Mouse (Mus musculus) embryonic facial prominence, embryonic 11.5 days (tissue): ENCODE measurements around the gene Rsph6a. TPM values are rescaled to one million over a fixed set of nuclear protein-coding genes. Genes with fewer than 3 reads are reported as not detected.

Experiments
- ATAC-seq: fragments of 200-750 bp; cut with Nextera tagmentation; replicated peaks from 2 replicates; pipeline ENCODE4 v1.8.0; 2017; ENCODE audit warnings: low read depth; ENCODE audit not compliant: insufficient number of reproducible peaks, low FRiP score, low TSS enrichment
- DNase-seq: peaks from one replicate; pipeline ENCODE4 v3.0.0-alpha.2; 2015; ENCODE audit warnings: low spot score
- H3K27ac ChIP-seq: fragments of 300-500 bp; sonication (generic); replicated peaks from 2 replicates; pipeline ENCODE4 v1.5.1; 2014; ENCODE audit warnings: mild to moderate bottlenecking, low read depth, low read length, control low read depth
- H3K27me3 ChIP-seq: fragments of 300-500 bp; sonication (generic); 2 replicates; pipeline ENCODE4 v1.6.1; 2014; ENCODE audit warnings: mild to moderate bottlenecking, low read length, moderate library complexity, mixed read lengths; ENCODE audit not compliant: control insufficient read depth, insufficient read depth
- H3K36me3 ChIP-seq: fragments of 300-500 bp; sonication (generic); replicated peaks from 2 replicates; pipeline ENCODE4 v1.6.1; 2014; ENCODE audit warnings: low read depth, mild to moderate bottlenecking, low read length, moderate library complexity, mixed read lengths; ENCODE audit not compliant: control insufficient read depth, insufficient read depth
- H3K4me1 ChIP-seq: fragments of 300-500 bp; sonication (generic); 2 replicates; pipeline ENCODE4 v1.6.1; 2014; ENCODE audit warnings: low read length, mixed read lengths; ENCODE audit not compliant: control insufficient read depth, insufficient read depth
- H3K4me2 ChIP-seq: fragments of 300-500 bp; sonication (generic); 2 replicates; pipeline ENCODE4 v1.6.1; 2014; ENCODE audit warnings: low read depth, mild to moderate bottlenecking, control low read depth, low read length, moderate library complexity
- H3K4me3 ChIP-seq: fragments of 300-500 bp; sonication (generic); 2 replicates; pipeline ENCODE4 v1.5.1; 2014; ENCODE audit warnings: low read depth, low read length, control low read depth
- H3K9ac ChIP-seq: fragments of 300-500 bp; sonication (generic); replicated peaks from 2 replicates; pipeline ENCODE4 v1.6.1; 2014; ENCODE audit warnings: mild to moderate bottlenecking, control low read depth, low read length
- H3K9me3 ChIP-seq: fragments of 300-500 bp; sonication (generic); replicated peaks from 2 replicates; pipeline ENCODE4 v1.6.1; 2016; ENCODE audit warnings: mild to moderate bottlenecking, low read length, inconsistent platforms, mixed read lengths; ENCODE audit not compliant: control insufficient read depth
- WGBS: fragments of 180-500 bp; shearing (Covaris S2); extraction: QIAGEN DNeasy Blood & Tissue Kit; methylation state at CpG from one replicate; pipeline ENCODE4 v1.1.7; 2014; 5-methylcytosine and 5-hydroxymethylcytosine counted together
- polyA plus RNA-seq: library from polyadenylated mRNA; unstranded; fragments of >200 nt; fragmentation: Nextera tagmentation; extraction: Ambion mirVana; gene quantifications from 2 replicates; pipeline ENCODE4 v1.2.1, GENCODE M21; 2014

Gene Rsph6a
- polyA plus RNA-seq, 1 experiment from 2014 or later: not detected

DNA sequence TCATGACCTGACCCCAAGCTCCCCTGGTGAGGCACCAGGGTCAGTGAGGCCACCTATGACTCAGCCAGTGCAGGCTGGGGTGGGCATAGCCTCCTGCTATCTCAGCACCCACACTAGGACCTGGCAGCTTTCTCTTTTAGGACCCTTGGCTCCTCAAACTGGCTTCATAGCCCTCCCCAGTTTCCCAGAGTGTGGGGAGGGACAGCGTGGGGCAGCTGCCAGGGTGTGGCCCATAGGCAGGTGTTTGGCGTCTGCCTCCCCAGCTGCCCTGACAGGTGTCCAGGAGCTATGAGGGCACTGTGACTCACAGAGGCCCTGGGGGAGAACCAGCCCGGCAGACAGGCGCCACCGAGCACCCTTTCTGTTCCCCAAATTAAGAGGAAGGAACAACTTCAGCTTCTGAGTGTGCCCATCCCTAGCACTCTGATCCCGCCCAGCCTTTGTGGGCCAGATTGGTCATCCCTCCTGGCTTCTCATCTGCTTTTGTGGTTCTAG lies 29.8 kb downstream of the Rsph6a start:
- WGBS: 78% methylated on average over 6 of the region's 6 CpGs
- Histone ChIP-seq H3K27me3 (no peaks in the 10 kb centered on the region), H3K9me3 (no peaks in the 10 kb centered on the region), H3K4me1 (peaks cover 5% of the 10 kb centered on the region), H3K4me2 (no peak overlapping the region), H3K27ac (no peak overlapping the region), H3K4me3 (no peak overlapping the region), H3K36me3 (peaks cover 30% of the 10 kb centered on the region), H3K9ac (no peak overlapping the region)
- no peak for DNase-seq
- no peak for ATAC-seq

DNA sequence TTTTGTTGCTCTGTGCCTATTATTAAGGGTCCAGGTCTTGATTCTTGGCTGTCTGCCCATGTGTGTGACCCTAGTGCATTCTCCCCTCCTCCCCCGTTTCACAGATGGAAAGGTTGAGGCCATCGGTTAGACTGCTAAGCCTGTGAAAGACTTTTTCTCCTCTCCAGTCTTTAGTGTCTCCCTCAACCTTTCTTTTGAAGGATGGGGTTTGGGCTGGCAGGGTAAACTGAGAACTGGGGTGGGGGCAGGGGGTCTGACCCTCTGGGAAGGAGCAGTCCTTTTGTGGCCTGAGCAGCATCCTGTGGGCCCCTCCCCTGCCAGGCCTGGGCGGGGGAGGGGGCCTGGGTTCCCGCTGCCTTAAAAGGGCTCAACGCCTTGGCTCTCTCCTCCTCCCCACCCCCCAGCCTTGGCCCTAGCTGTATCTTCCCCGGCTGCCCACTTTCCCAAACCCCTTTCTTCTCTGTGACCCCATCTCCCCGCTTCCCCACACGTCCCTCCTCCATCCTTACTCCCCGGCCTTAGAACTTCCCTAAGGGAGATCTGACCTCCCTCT lies 30.5 kb downstream of the Rsph6a start:
- Histone ChIP-seq H3K9ac (no peak overlapping the region), H3K4me1 (peaks cover 5% of the 10 kb centered on the region), H3K4me3 (no peak overlapping the region), H3K4me2 (no peak overlapping the region; the same call in 1 of the 2 replicates), H3K36me3 (peaks cover 26% of the 10 kb centered on the region), H3K27me3 (no peaks in the 10 kb centered on the region), H3K27ac (0 out of 2 replicates have a peak overlapping the region, but pooled peaks have one; percentile 41), H3K9me3 (no peaks in the 10 kb centered on the region)
- ATAC-seq: no peak
- WGBS: 17% methylated on average over 9 of the region's 9 CpGs
- DNase-seq: no peak

DNA sequence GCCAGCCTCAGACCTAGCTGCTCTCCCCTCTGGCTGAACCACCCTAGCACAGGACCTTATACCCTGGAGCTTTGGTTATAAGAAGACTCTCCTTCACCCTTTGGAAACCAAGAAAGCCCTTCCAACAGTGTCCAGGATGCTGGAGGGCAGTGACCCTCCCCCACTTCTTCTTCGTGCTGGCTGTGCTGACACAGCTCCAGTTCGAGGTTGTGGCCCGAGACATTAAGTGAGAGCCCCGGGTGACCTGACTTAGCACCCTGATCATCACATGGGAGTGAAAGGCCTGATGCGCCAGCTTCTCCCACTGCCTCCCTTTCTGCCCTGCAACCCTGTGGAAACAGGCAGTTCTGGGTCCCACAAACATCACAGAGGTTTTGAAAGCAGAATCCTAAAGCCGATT lies 31.0 kb downstream of the Rsph6a start:
- peaks cover 5% of the 10 kb centered on the region for H3K4me1 ChIP-seq
- H3K9ac ChIP-seq: no peak overlapping the region
- no peak overlapping the region for H3K4me3 ChIP-seq
- no peaks in the 10 kb centered on the region for H3K27me3 ChIP-seq
- H3K4me2 ChIP-seq: no peak overlapping the region
- peaks cover 22% of the 10 kb centered on the region for H3K36me3 ChIP-seq
- DNase-seq (no peak), ATAC-seq (no peak)
- 0 out of 2 replicates have a peak overlapping the region, but pooled peaks have one; percentile 41 for H3K27ac ChIP-seq
- no peaks in the 10 kb centered on the region for H3K9me3 ChIP-seq
- 9% methylated on average over 6 of the region's 6 CpGs for WGBS

DNA sequence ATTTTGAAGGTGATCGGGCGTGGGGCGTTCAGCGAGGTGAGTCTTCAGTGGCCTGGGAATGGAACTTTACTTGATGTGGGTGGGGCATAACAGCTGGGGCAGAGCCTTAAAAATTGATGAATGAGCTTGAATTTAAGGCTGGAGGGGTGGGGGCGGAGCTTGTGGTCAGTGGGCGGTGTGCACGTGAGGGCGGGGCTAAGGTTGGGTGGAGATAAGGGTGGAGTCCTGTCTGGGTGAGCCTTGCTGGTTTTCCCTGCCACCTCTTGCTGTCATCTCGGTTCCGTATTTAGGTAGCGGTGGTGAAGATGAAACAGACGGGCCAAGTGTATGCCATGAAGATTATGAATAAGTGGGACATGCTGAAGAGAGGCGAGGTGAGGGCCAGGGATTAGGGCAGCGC lies 31.6 kb downstream of the Rsph6a start:
- DNase-seq (peak; percentile 60), ATAC-seq (no peak)
- Histone ChIP-seq H3K27me3 (no peaks in the 10 kb centered on the region), H3K9ac (no peak overlapping the region), H3K36me3 (peaks cover 17% of the 10 kb centered on the region), H3K4me2 (no peak overlapping the region), H3K4me3 (no peak overlapping the region), H3K9me3 (no peaks in the 10 kb centered on the region), H3K4me1 (peaks cover 5% of the 10 kb centered on the region), H3K27ac (no peak overlapping the region)
- WGBS: 7% methylated on average over 14 of the region's 14 CpGs

DNA sequence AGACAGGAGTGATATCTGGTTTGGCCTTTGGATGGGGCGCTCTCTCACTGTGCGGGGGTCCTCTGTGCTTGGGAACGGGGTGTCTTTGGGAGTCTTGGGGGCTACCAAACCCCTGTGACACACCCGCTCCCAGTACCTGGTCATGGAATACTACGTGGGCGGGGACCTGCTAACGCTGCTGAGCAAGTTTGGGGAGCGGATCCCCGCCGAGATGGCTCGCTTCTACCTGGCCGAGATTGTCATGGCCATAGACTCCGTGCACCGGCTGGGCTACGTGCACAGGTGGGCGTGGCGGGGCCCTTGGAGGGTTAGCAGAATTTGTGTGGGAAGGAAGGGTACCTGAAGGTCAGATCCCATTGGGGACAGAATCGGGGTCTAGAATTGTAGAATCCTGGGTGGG lies 32.3 kb downstream of the Rsph6a start:
- H3K9ac ChIP-seq: no peak overlapping the region

DNA sequence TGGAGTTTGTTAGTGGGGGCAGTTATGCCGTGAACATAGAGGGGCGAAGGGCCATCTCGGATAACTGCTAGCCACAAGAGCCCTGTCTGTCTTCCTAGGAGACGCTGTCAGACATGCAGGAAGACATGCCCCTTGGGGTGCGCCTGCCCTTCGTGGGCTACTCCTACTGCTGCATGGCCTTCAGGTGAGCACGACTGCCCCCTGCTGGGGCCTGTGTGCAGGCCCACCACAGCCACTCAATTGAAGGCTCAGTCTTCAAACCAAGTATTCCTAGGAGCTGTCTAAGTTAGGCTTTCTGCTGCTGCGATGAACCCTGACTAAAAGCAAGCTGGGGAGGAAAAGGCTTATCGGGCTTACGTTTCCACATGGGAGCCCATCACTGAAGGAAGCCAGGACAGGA lies 34.3 kb downstream of the Rsph6a start:
- Histone ChIP-seq H3K4me3 (no peak overlapping the region), H3K4me2 (no peak overlapping the region), H3K9me3 (no peaks in the 10 kb centered on the region), H3K27me3 (peaks cover 4% of the 10 kb centered on the region; the same call in 1 of the 2 replicates), H3K4me1 (peaks cover 9% of the 10 kb centered on the region), H3K27ac (no peak overlapping the region), H3K36me3 (no peaks in the 10 kb centered on the region; the same call in 1 of the 2 replicates), H3K9ac (no peak overlapping the region)
- ATAC-seq (no peak), DNase-seq (peak; percentile 78)
- 38% methylated on average over 10 of the region's 10 CpGs for WGBS

More for the DNA sequence above, 32.3 kb downstream of the Rsph6a start:
- Histone ChIP-seq H3K36me3 (peaks cover 10% of the 10 kb centered on the region), H3K4me2 (no peak overlapping the region), H3K27ac (no peak overlapping the region), H3K4me1 (peaks cover 5% of the 10 kb centered on the region), H3K4me3 (no peak overlapping the region), H3K9me3 (no peaks in the 10 kb centered on the region), H3K27me3 (peaks cover 3% of the 10 kb centered on the region; the same call in 1 of the 2 replicates)
- DNase-seq (no peak), ATAC-seq (no peak)
- 65% methylated on average over 18 of the region's 18 CpGs for WGBS

DNA sequence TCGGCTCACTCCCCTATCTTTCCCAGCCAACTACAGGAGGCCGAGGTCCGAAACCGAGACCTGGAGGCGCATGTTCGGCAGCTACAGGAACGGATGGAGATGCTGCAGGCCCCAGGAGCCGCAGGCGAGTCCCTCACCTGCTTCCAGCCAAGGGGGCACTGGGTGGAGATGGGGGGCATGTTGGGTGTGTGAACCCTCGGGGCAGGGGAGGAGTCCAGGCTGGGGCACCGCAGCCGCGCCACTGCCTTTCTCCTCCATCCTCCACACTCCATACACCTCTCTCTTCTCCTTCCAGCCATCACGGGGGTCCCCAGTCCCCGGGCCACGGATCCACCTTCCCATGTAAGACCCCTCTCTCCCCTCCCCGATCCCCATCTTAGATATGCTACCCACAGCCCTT lies 37.4 kb downstream of the Rsph6a start:
- Histone ChIP-seq H3K4me3 (no peak overlapping the region; the same call in 1 of the 2 replicates), H3K9ac (peak overlapping the region; percentile 53), H3K4me2 (peak overlapping the region; percentile 94), H3K9me3 (no peaks in the 10 kb centered on the region), H3K27me3 (peaks cover 4% of the 10 kb centered on the region; the same call in 1 of the 2 replicates), H3K27ac (no peak overlapping the region), H3K36me3 (no peaks in the 10 kb centered on the region; the same call in 1 of the 2 replicates), H3K4me1 (peaks cover 12% of the 10 kb centered on the region)
- DNase-seq: no peak
- 27% methylated on average over 17 of the region's 17 CpGs for WGBS
- ATAC-seq: no peak

DNA sequence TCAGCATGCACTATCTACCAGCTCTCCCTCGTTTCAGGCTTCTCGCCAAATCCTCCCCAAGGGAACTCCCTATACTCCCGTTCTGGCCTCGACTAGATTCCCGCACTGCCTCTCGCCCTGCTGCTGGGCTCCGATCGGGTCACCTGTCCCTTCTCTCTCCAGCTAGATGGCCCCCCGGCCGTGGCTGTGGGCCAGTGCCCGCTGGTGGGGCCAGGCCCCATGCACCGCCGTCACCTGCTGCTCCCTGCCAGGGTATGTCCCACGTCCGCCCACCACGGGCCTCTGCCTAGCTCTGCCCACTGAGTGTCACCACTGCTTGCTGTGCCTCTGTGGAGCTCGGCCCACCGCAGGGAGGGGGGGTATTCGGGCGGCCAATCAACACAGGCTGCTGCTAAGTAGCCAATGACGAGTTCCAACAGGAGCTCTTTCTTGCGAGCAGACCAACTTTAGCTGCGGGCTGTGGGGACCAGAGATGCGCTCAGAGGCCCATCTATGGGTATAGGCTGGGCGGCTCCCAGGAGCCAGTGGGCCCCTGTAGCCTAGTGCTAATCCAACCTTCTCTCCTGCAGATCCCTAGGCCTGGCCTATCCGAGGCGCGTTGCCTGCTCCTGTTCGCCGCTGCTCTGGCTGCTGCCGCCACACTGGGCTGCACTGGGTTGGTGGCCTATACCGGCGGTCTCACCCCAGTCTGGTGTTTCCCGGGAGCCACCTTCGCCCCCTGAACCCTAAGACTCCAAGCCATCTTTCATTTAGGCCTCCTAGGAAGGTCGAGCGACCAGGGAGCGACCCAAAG lies 38.1 kb downstream of the Rsph6a start:
- H3K4me3 ChIP-seq: peak overlapping the region; percentile 37
- peak overlapping the region; percentile 94 for H3K4me2 ChIP-seq
- peak overlapping the region; percentile 72 for H3K27ac ChIP-seq
- WGBS: 5% methylated on average over 38 of the region's 38 CpGs
- ATAC-seq (peak; percentile 63), DNase-seq (peak; percentile 84)
- peaks cover 4% of the 10 kb centered on the region; the same call in 1 of the 2 replicates for H3K27me3 ChIP-seq
- peaks cover 13% of the 10 kb centered on the region for H3K4me1 ChIP-seq
- H3K9me3 ChIP-seq: no peaks in the 10 kb centered on the region
- H3K9ac ChIP-seq: peak overlapping the region; percentile 53
- H3K36me3 ChIP-seq: no peaks in the 10 kb centered on the region; the same call in 1 of the 2 replicates
